Mouse (Mus musculus): ENCODE measurements around the gene Brd2. TPM values are rescaled to one million over a fixed set of nuclear protein-coding genes. Genes with fewer than 3 reads are reported as not detected.

Brd2 gene
- polyA plus RNA-seq, 1 experiment from 2014 or later = 145 TPM

DNA sequence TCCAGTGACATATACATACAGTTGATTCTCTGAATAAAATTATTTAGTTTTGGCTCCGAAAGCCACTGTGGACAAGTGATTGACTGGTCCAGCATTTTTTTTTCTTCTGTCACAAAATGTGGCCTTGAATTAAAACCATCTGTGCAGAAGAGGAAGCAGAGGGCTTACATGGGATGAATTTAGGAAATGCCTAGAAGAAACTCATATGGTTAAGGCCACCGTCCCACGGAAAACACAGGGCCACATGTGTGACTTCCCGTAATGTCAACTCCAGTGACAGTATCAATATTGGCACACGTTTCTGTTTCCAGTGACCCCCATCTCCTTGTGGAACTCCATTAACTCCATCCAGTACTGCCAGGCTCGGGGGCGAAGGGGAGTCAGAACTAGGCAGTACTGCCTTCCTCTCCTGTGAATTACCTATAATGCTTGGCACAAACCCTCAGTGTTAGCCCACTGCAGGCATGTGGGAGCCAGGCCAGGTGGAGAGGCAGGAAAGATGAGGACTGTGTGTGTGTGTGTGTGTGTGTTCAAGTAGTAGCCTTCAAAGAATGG, 20.1 kb upstream of the Brd2 start:
- Histone ChIP-seq H3K9me3 (replicated peaks) (no peaks in the 10 kb centered on the region), H3K27me3 (ENCODE audit: low read depth, poor library complexity, severe bottlenecking) (peaks cover 41% of the 10 kb centered on the region), H3K27ac (no peak overlapping the region), H3K4me1 (peaks cover 27% of the 10 kb centered on the region), H3K36me3 (no peaks in the 10 kb centered on the region), H3K4me3 (no peak overlapping the region)
- 71% methylated on average over 7 of the region's 7 CpGs for WGBS
- DNase-seq (ENCODE audit: low spot score) = no peak

DNA sequence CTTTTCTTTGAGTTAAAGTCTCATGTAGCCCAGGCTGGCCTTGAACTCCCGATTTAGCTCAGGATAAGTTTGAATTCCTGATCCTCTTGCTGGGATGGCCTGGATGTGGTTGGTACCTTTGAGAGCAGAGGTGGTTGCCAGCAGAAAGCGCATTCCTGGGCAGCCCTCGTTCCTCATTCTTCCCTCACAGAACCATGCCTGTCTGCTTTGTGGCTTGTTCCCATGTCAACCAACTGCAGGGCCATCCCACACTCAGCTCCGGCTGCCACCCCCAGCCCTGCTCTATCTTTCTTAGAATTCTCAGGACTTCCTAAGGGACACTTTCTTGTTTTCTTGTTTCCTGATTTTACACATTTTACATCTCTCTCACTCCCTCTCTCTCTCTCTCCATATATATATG, 19.0 kb upstream of the Brd2 start:
- no peaks in the 10 kb centered on the region for H3K36me3 ChIP-seq
- no peak for DNase-seq (ENCODE audit: low spot score)
- no peak overlapping the region for H3K27ac ChIP-seq
- H3K9me3 ChIP-seq (replicated peaks) = no peaks in the 10 kb centered on the region
- WGBS = 68% methylated on average over 4 of the region's 4 CpGs
- H3K4me3 ChIP-seq = no peak overlapping the region
- peaks cover 27% of the 10 kb centered on the region for H3K4me1 ChIP-seq
- peaks cover 52% of the 10 kb centered on the region for H3K27me3 ChIP-seq (ENCODE audit: low read depth, poor library complexity, severe bottlenecking)

- H3K27ac ChIP-seq = no peak overlapping the region
- no peaks in the 10 kb centered on the region for H3K36me3 ChIP-seq
- DNase-seq (ENCODE audit: low spot score) = no peak
- H3K9me3 ChIP-seq (replicated peaks) = no peaks in the 10 kb centered on the region
- peaks cover 36% of the 10 kb centered on the region for H3K4me1 ChIP-seq
- H3K4me3 ChIP-seq = peak overlapping the region; percentile 42; the same call in 1 of the 2 replicates
- 10% methylated on average over 5 of the region's 5 CpGs for WGBS
- H3K27me3 ChIP-seq (ENCODE audit: low read depth, poor library complexity, severe bottlenecking) = peaks cover 60% of the 10 kb centered on the region
Observed at GRCm38 (mm10) chr17:34140240-34140639, 17.8 kb upstream of the Brd2 start.

GRCm38 (mm10) chr17:34139416-34139815, 17.0 kb upstream of the Brd2 start:
- H3K27me3 ChIP-seq (ENCODE audit: low read depth, poor library complexity, severe bottlenecking) = peaks cover 60% of the 10 kb centered on the region
- peak overlapping the region; percentile 42 for H3K4me3 ChIP-seq
- H3K4me1 ChIP-seq = peaks cover 36% of the 10 kb centered on the region
- no peak overlapping the region for H3K27ac ChIP-seq
- peak; percentile 58 for DNase-seq (ENCODE audit: low spot score)
- no peaks in the 10 kb centered on the region for H3K36me3 ChIP-seq
- under 1% methylated on average over 16 of the region's 16 CpGs for WGBS
- no peaks in the 10 kb centered on the region for H3K9me3 ChIP-seq (replicated peaks)

DNA sequence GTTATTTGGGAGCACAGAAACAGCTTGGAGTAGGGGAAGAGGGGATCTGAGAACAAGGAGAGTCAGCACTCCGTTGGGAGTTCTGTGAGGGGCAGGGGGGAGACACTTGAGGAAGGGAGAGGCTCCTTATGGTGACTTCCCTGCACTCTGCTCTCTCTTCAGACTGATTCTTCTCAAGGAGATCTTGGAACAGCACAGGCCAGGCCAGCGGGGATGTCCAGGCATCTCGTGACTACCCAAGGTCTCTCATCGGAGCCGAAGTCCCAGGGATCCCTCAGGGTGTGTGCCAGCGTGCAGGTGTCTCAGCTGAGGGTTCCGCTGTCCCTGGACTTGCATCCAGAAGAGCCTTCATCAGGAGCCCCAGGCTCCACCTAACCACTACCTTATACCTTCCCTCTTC, 16.2 kb upstream of the Brd2 start:
- Histone ChIP-seq H3K27ac (no peak overlapping the region), H3K4me1 (peaks cover 36% of the 10 kb centered on the region), H3K4me3 (peak overlapping the region; percentile 42; the same call in 1 of the 2 replicates), H3K9me3 (replicated peaks) (no peaks in the 10 kb centered on the region), H3K36me3 (no peaks in the 10 kb centered on the region), H3K27me3 (ENCODE audit: low read depth, poor library complexity, severe bottlenecking) (peaks cover 60% of the 10 kb centered on the region)
- no peak for DNase-seq (ENCODE audit: low spot score)
- WGBS = 79% methylated on average over 7 of the region's 7 CpGs

- Histone ChIP-seq H3K9me3 (replicated peaks) (no peaks in the 10 kb centered on the region), H3K27ac (no peak overlapping the region), H3K36me3 (no peaks in the 10 kb centered on the region), H3K27me3 (ENCODE audit: low read depth, poor library complexity, severe bottlenecking) (peaks cover 60% of the 10 kb centered on the region), H3K4me3 (no peak overlapping the region), H3K4me1 (peaks cover 27% of the 10 kb centered on the region)
- DNase-seq (ENCODE audit: low spot score) = no peak
- WGBS = 75% methylated on average over 7 of the region's 7 CpGs
Observed at GRCm38 (mm10) chr17:34137601-34138000, 15.2 kb upstream of the Brd2 start.

DNA sequence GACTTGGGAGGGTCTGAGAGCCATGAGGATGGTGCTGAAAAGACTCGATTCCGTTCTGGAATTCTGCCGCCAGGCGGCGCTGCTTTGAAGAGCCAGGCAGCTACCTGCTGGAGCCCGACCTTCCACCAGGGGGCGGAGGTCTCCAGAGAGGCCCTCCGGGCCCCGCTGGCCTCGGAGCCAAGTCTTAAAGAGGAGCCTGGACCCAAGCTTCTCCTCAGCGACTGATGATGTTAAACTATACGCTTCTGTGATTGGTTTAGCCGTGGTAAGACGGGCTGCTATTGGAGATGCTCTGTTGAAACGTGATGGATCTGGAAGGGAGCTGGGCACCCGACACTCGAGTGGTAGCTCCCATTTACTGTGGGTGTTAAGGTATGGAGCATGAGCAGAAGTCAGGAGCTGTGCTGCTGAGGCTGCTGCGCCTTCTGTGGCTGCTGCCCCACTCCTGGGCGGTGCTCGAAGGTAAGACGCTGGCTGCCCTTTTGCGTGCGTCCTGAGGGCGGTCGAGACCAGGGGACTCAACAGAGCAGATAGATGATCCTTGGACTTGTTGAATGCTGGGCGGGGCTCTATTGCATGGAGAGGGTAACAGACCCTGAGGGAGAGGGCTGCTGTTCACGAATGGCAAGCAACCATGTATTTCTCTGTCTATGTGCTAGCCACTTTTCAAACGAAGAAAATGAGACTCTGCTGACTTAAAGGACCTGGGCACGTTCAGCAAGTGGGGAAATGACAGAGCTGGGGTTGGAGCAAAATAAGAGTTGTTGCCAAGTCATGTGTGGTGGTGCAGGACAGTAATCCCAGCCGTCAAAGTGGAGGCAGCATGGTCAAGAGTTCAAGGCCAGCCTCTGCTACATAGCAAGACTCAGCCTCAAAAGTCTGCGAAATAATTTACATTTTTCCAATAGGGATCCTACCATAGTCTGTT, 13.1 kb upstream of the Brd2 start:
- Histone ChIP-seq H3K4me1 (peaks cover 25% of the 10 kb centered on the region), H3K9me3 (replicated peaks) (no peaks in the 10 kb centered on the region), H3K27ac (peak overlapping the region; percentile 46; the same call in 1 of the 2 replicates), H3K27me3 (ENCODE audit: low read depth, poor library complexity, severe bottlenecking) (peaks cover 50% of the 10 kb centered on the region), H3K4me3 (peak overlapping the region; percentile 48), H3K36me3 (no peaks in the 10 kb centered on the region)
- peak; percentile 100 for DNase-seq (ENCODE audit: low spot score)
- 7% methylated on average over 31 of the region's 31 CpGs for WGBS

GRCm38 (mm10) chr17:34134451-34134850, 12.0 kb upstream of the Brd2 start:
- Histone ChIP-seq H3K27me3 (ENCODE audit: low read depth, poor library complexity, severe bottlenecking) (peaks cover 39% of the 10 kb centered on the region), H3K9me3 (replicated peaks) (no peaks in the 10 kb centered on the region), H3K27ac (no peak overlapping the region), H3K4me1 (peaks cover 26% of the 10 kb centered on the region), H3K36me3 (no peaks in the 10 kb centered on the region), H3K4me3 (no peak overlapping the region)
- DNase-seq (ENCODE audit: low spot score) = no peak
- 83% methylated on average over 3 of the region's 3 CpGs for WGBS

DNA sequence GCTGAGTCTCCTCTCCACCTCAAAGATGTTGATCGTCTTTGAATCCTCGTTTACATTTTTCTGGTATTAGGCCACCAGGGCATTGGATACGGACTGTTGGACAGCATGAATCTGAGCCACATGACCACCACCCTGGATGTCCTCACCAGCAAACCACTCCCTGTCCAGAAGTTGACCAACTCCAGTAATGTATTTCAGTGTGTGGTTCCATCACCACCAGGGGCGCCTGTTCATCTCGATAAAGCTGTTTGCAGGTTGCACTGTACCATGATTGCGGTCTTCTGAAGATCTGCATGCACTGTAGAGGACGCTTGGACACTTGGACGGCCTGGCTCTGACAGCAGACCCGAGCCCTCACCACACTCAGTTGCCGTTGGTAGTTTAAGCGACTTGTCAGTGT, 10.9 kb upstream of the Brd2 start:
- Histone ChIP-seq H3K9me3 (replicated peaks) (no peaks in the 10 kb centered on the region), H3K27ac (no peak overlapping the region), H3K27me3 (ENCODE audit: low read depth, poor library complexity, severe bottlenecking) (peaks cover 27% of the 10 kb centered on the region), H3K4me3 (no peak overlapping the region), H3K4me1 (peaks cover 33% of the 10 kb centered on the region), H3K36me3 (no peaks in the 10 kb centered on the region)
- no peak for DNase-seq (ENCODE audit: low spot score)
- 83% methylated on average over 11 of the region's 11 CpGs for WGBS

DNA sequence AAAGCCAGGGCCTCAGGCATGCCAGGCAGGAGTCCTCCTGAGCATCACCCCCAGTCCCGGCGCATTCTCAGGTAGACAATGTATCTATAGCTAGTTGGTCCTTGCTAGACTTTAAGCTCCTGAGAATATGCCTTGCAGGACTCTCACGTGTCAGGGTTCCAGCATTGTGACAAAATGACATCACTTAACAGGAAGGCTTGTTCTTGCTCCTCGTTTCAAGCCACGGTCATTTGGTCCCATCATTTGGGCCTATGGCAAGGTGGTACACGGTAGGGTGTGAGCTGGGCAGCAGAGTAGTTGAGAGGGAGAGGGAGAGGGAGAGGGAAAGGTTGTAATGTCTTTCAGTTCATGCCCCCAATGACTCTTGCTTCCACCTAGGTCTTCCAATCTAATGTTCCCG, 9.5 kb upstream of the Brd2 start:
- Histone ChIP-seq H3K4me3 (no peak overlapping the region), H3K36me3 (no peaks in the 10 kb centered on the region), H3K27ac (no peak overlapping the region), H3K4me1 (peaks cover 45% of the 10 kb centered on the region), H3K9me3 (replicated peaks) (no peaks in the 10 kb centered on the region), H3K27me3 (ENCODE audit: low read depth, poor library complexity, severe bottlenecking) (peaks cover 14% of the 10 kb centered on the region)
- no peak for DNase-seq (ENCODE audit: low spot score)
- 83% methylated on average over 7 of the region's 7 CpGs for WGBS

DNA sequence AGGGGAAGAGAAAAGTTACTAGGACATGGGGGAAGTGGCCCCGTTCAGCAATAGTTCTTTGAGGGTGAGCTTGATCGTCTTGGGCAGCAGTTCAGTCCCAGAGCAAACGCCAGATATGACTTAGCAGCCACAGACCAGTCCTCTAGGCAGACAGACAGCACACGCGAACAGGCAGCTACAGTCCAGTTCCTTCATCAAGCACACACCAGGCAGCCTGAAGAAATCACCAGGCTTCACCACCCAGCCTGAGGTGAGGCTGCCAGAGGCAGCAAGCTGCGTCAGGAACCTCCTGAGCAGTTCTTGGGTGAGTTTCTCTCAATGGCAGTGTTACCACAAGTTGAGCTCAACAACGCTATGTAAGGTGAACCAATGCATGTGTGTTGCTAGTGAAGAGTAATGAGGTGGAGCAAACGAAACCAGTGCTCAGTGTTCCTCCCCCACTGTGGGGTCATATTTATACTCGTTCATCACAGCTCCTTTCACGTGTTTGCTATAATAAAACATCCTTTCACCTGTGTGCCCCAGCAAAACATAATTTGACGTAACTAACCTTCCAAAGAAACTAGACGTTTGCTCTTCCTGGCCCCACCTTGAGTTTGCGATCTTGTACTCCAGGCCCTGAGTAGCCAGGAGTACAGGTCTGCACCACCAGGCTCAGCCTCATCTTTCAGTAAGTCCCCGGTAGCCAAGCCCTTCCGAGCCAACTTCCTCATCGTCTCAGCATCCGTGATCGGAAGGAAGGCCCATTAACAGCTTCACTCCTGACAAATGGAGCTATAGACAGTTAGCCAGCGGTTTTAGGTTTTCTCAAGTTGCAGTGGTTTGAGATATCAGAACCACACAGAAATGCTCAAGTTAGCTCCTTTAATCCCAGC, 7.9 kb upstream of the Brd2 start:
- no peaks in the 10 kb centered on the region for H3K27me3 ChIP-seq (ENCODE audit: low read depth, poor library complexity, severe bottlenecking)
- 83% methylated on average over 19 of the region's 19 CpGs for WGBS
- H3K9me3 ChIP-seq (replicated peaks) = no peaks in the 10 kb centered on the region

DNA sequence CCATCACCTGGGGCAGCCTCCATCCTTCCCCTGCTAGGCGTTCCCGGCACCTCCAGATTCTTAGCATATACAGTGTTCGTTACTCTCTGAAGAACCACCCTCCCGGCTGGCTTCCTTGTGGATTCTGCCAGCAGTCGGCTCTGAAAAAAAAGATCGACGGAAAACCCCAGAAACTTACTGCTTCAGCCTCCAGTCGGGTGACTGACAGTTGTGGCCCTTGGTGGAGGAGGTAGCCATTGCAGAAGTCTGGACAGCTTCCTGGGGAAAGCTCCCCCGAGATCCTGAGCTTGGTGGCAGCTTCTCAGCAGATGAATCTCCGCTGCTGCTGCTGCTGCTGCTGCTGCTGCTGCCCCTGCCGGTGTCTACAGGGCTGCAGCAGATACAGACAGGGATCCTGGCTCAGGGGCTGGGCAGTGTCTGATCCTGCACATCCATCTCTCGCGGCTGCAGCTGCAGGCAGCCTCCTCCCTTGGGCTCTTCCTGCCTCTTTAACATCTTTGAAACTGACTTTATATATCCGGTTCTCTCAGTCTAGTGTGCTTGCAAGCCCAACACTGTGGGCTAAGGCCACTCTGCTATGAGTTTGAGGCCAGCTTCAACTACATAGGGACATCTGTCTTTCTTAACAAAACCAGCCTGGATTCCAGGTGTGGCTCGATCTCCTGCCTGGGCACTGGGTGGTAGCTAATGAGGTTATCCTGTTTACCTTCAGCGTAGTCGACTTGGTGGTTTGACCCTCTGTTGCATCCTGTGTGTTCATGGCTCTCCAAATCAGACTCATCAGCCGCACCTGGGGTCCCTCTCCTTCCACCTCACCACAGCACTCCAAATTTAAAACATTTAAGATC, 6.7 kb upstream of the Brd2 start:
- Histone ChIP-seq H3K36me3 (peaks cover 12% of the 10 kb centered on the region), H3K4me3 (peak overlapping the region; percentile 39), H3K27ac (peak overlapping the region; percentile 71), H3K4me1 (peaks cover 41% of the 10 kb centered on the region), H3K27me3 (ENCODE audit: low read depth, poor library complexity, severe bottlenecking) (no peaks in the 10 kb centered on the region), H3K9me3 (replicated peaks) (no peaks in the 10 kb centered on the region)
- no peak for DNase-seq (ENCODE audit: low spot score)
- 19% methylated on average over 18 of the region's 18 CpGs for WGBS

More for the DNA sequence above, 7.9 kb upstream of the Brd2 start:
- peaks cover 41% of the 10 kb centered on the region for H3K4me1 ChIP-seq
- H3K36me3 ChIP-seq = peaks cover 12% of the 10 kb centered on the region
- no peak for DNase-seq (ENCODE audit: low spot score)
- H3K27ac ChIP-seq = no peak overlapping the region
- no peak overlapping the region for H3K4me3 ChIP-seq
